Mouse (Mus musculus) heart, postnatal 14 days (tissue): Measurements from ENCODE around the gene Ltb. TPM values are rescaled to one million over a fixed set of nuclear protein-coding genes. Genes with fewer than 3 reads are reported as not detected.
A peak's percentile ranks its signal among the peaks of the same experiment; 100 is the strongest.

Experiments used
- DNase-seq, 2 experiments: peaks; one replicate each; pipeline ENCODE4 v3.0.0; 2021 to 2022
- intact Hi-C: fragments of 180-260 bp; cut with DNase I; formaldehyde crosslinking; loops from one replicate; pipeline ENCODE4 v1.15.1; 2025
- total RNA-seq, 2 experiments: library from RNA; stranded (reverse); gene quantifications; 2 replicates each; pipeline ENCODE4 v1.2.3; 2021

The Ltb gene
- total RNA-seq, 2 experiments from 2014 or later: 1.2 to 3.8 TPM

DNA sequence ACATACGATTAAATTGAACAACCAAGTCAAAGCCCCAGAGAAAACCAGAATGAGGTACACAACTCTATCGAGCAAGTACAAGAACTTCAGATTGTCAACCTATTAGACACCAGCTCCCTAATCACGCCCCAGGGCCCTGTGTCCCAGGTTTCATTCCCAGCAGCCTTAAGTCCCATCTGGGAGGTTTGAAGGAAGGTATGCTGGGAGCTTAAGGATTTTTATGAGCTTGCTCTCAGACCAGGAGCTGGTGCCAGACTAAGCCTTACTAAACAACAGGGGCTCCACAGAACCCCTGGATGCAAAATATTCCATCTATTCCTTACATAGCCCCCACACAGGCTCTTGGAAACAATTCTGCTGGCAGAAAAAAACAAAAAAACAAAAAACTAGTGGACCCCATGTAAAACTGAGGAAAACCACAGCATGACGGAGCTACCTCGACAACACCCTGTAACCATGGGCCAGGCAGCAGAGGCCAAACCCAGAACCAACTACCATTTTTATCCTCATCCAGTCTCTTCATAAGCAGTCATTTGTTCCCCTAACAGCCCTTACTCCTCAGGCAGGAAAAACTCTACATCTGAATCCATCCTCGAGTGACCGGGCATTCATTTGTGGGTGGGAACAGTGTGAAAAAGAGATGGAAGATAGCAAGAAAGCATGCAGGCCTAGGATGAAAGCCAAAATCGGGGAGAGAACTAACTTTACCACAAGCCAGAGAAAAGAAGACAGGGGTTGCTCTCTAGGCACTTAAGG lies 30.7 kb upstream of the Ltb start:
- intact Hi-C loops: loop anchor here (1.0 to 5.0 kb wide), 2 partner anchors 27 to 36 kb away; partner anchors contain the start of gene D17H6S53E
- DNase-seq: no peak

DNA sequence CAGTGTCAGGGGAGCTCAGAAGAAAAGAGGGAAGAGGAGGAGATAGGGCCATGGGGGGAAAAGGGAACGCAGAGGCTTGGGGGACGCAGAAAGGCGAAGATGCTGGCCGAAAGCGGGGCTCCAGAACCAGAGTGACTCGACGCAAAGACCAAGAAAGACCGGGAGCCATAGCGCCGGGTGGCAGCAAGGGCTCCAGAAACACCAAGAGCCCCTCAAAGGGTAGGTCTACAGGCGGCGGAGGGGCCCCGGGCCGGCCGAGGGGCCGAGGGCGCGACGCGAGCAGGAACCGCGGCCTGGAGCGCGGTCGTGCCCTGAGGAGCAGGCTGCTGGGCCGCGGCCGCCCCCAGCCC lies 30.0 kb upstream of the Ltb start:
- intact Hi-C loops: loop anchor here (5.0 kb wide), 1 partner anchor 37 kb away; the partner anchor contains the start of gene D17H6S53E
- DNase-seq: no peak

- peak; percentile 96 to 97 for DNase-seq
- intact Hi-C loops: loop anchor here (5.0 kb wide), 1 partner anchor 38 kb away; the partner anchor contains the start of gene D17H6S53E
Measured at GRCm38 (mm10) chr17:35164568-35165450, 29.4 kb upstream of the Ltb start, which contains the start of gene Prrc2a. Gene Prrc2a, minus strand, starts transcription at chr17:35164897.

DNA sequence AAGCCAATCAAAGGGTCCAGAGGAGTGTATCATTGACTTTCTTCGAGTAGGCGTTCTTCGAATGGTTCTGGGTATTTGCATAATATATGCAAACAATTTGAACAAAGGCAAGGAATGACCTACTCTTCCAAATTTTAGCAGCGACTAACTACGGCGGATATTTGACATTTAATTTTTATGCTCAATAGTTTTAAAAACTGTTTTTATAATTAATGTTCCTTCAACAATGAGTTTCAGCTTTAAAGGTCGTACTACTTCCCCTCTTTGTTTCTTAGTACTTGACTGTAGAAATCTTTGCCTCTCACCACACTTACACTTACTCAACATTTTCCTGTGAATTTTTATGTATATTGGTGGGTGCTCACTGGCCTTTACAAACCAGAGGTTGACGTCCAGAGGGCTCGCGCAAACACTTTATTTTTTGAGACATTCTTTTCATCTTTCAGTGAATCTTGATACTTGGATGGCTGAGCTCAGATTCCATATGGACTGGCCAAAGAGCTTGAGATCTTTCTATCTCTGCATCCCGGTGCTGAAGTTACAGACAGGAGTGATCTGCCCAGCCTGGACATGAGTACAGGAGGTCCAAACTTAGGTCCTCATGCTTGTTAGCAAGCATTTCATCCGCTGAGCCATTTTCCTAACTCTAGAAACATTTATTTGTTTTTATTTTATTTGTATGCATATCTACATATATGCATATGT lies 28.6 kb upstream of the Ltb start:
- intact Hi-C loops: no loop called here
- DNase-seq: no peak

DNA sequence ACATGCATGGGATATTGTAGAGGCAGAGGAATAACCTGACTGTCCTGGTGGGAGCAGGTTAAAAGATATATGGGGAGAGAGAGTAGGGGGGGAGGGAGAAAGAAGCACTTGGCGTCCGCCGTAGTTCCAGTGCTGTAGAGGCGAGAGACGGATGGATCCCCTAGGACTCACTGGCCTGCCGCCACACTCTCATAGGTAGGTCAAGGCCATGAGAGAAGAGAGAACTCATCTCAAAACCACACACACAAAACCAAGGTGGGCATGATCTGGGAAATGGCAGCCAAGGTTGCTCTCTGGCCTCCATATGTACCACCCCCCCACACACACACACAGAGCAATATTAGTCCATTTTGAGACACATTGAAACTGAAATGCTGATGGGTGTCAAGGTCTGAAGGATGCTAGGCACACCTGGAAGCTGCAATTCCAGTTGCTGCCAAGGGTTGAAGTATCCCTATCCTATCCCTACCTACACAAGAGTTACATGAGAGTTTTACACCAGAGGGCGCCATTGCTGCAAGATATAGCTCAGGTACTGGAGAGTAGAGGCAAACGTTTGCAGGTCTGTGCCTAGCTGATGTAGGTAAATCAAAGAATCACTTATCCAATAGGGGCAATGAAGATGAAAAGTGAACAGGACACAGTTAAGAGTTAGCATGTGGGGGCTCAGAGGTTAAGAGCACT lies 27.7 kb upstream of the Ltb start:
- intact Hi-C loops: no loop called here
- peak; percentile 44 to 54 for DNase-seq

GRCm38 (mm10) chr17:35167794-35168193 lies 26.4 kb upstream of the Ltb start:
- intact Hi-C loops: no loop called here
- DNase-seq: no peak

- intact Hi-C loops: no loop called here
- no peak for DNase-seq
Measured at GRCm38 (mm10) chr17:35168541-35169207, 25.6 kb upstream of the Ltb start.

- no peak for DNase-seq
- intact Hi-C loops: no loop called here
Measured at GRCm38 (mm10) chr17:35172445-35173234, 21.6 kb upstream of the Ltb start.

DNA sequence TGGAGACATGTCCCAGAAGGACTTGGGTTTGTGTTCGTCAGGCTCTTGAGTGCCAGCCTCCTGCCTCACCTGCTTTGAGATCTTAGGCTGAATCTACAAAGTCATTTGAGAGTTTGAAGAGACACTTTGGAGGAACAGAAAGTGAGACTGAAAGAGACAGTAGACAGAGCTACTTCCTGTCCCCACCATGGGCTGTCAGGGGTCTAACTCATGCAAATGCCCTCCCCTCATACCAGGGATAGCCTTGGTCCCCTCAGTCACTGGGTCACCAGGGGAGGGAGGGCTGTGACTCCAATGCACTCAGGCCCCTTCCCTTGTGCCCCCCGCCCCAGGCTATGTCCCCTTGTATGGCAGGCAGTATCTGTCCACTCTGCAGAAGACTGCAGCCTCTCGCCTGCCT lies 20.9 kb upstream of the Ltb start:
- intact Hi-C loops: no loop called here
- DNase-seq: no peak

DNA sequence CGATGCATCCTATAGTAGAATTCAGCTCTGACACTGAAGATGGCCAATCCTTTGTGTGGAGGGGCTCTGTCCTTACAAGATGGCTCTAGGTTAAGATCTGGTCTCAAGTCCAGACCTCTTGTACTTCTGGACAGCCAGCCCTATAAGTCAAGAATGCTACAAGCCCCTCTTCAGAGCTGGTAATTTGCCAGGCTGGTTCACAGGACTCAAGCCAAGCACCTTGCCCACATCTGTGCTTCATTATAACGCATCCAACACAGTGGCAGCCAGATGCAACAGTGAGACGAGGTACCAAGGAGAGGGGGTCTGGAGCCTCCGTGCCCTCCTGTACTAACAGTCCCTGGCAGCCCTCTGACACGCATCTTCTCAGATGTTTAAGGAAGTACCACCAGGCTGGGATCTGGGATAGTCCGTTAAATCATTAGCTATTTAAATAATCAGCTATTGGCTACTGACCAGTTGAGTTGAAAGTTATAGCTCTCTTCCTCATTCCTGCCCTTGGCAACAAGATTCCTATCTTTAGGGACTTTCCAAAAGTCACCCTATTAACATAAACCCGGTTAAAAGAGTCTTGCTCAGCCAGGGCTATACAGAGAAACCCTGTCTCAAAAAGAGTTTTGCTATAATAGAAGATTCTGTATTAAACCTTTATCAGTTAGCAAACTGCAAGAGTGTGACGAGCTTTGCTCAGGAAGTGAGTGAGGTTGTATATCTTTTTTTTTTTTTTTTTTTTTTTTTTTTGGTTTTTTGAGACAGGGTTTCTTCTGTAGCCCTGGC lies 19.9 kb upstream of the Ltb start:
- intact Hi-C loops: no loop called here
- no peak for DNase-seq

DNA sequence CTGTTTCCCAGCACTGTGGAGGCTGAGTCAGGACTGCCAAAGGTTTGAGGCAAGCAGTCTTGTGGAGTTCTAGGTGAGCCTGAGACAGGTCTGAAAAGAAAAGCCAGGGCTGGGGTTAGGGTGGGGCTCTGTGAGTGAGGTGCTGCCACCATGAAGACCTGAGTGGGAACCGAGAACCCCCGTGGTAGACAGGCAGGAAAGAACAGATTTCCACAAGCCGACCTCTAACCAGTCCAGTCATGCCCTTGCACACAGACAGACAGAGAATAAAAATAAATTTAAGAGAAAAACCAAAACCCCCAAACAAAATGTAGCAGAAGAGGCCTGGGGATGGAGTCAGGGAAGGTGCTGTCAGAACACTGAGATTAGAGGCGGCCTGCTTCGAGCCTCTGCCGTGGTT lies 18.9 kb upstream of the Ltb start:
- intact Hi-C loops: no loop called here
- no peak for DNase-seq

- DNase-seq: no peak
- intact Hi-C loops: no loop called here
Measured at GRCm38 (mm10) chr17:35175968-35176367, 18.3 kb upstream of the Ltb start, which contains the start of gene Aif1. Gene Aif1, minus strand, starts transcription at chr17:35176068.

DNA sequence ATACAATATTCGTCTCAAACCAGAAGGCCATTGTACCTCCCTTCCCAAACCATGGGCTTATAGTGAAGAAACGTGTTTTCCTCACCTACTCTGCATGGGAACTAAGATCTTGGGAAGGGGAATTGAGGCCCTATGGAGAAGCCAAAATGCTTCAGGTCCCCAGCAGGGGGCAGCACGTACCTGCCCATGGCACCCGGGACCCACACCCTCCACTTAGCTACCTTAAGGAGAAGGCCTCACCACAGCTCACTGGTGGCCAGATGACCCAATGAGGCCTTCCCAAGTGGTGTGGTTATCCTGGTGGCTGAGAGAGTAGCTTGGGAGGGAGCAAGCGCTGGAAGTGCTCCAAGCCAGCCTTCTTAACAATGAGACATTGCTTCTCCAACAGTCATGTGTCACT lies 15.7 kb upstream of the Ltb start:
- DNase-seq: peak; percentile 83 to 86
- intact Hi-C loops: loop anchor here (1.0 kb wide), 1 partner anchor 54 kb away; no protein-coding TSS in a partner anchor

- DNase-seq: no peak
- intact Hi-C loops: no loop called here
Measured at GRCm38 (mm10) chr17:35180093-35180492, 14.1 kb upstream of the Ltb start.

GRCm38 (mm10) chr17:35185639-35186611 lies 8.3 kb upstream of the Ltb start:
- DNase-seq: peak; percentile 70 to 78
- intact Hi-C loops: no loop called here

GRCm38 (mm10) chr17:35186681-35187080 lies 7.6 kb upstream of the Ltb start:
- no peak for DNase-seq
- intact Hi-C loops: no loop called here

- intact Hi-C loops: no loop called here
- DNase-seq: no peak
Measured at GRCm38 (mm10) chr17:35187345-35187744, 6.9 kb upstream of the Ltb start.
